Mouse (Mus musculus) kidney, embryonic 14.5 days (tissue): ENCODE data around the gene Vps26c. TPM values are rescaled to one million over a fixed set of nuclear protein-coding genes. Genes with fewer than 3 reads are reported as not detected.

ENCODE experiments used
- ATAC-seq: fragments of 200-750 bp; cut with Nextera tagmentation; 2 replicates; pipeline ENCODE4 v1.8.0; 2017; ENCODE audit warnings: moderate number of reproducible peaks, mild to moderate bottlenecking, moderate TSS enrichment, moderate library complexity; ENCODE audit not compliant: low FRiP score, low TSS enrichment
- H3K27ac ChIP-seq: fragments of 300-500 bp; sonication (generic); 2 replicates; pipeline ENCODE4 v1.5.1; 2014; ENCODE audit warnings: low read depth, mild to moderate bottlenecking, low read length, moderate library complexity, mixed read lengths
- H3K27me3 ChIP-seq: fragments of 300-500 bp; sonication (generic); 2 replicates; pipeline ENCODE4 v1.6.1; 2014; ENCODE audit warnings: mild to moderate bottlenecking, low read length; ENCODE audit not compliant: control insufficient read depth, insufficient read depth
- H3K36me3 ChIP-seq: fragments of 300-500 bp; sonication (generic); 2 replicates; pipeline ENCODE4 v1.6.1; 2014; ENCODE audit warnings: low read length, mixed read lengths; ENCODE audit not compliant: control insufficient read depth, insufficient read depth
- H3K4me1 ChIP-seq: fragments of 300-500 bp; sonication (generic); 2 replicates; pipeline ENCODE4 v1.6.1; 2014; ENCODE audit warnings: low read length, mixed read lengths; ENCODE audit not compliant: control insufficient read depth, insufficient read depth
- H3K4me2 ChIP-seq: fragments of 300-500 bp; sonication (generic); replicated peaks from 2 replicates; pipeline ENCODE4 v1.6.1; 2014; ENCODE audit warnings: low read depth, mild to moderate bottlenecking, low read length
- H3K4me3 ChIP-seq: fragments of 300-500 bp; sonication (generic); 2 replicates; pipeline ENCODE4 v1.5.1; 2014; ENCODE audit warnings: mild to moderate bottlenecking, low read length
- H3K9ac ChIP-seq: fragments of 300-500 bp; sonication (generic); 2 replicates; pipeline ENCODE4 v1.6.1; 2014; ENCODE audit warnings: low read depth, mild to moderate bottlenecking, low read length, moderate library complexity
- H3K9me3 ChIP-seq: fragments of 300-500 bp; sonication (generic); 2 replicates; pipeline ENCODE4 v1.6.1; 2016; ENCODE audit warnings: low read length; ENCODE audit not compliant: control insufficient read depth
- WGBS: fragments of 180-500 bp; shearing (Covaris S2); extraction: QIAGEN DNeasy Blood & Tissue Kit; methylation state at CpG from one replicate; pipeline ENCODE4 v1.1.7; 2014; 5-methylcytosine and 5-hydroxymethylcytosine counted together
- polyA plus RNA-seq: library from polyadenylated mRNA; unstranded; fragments of >200 nt; fragmentation: Nextera tagmentation; extraction: Ambion mirVana; gene quantifications from 2 replicates; pipeline ENCODE4 v1.2.1, GENCODE M21; 2014

The Vps26c gene
- polyA plus RNA-seq, 1 experiment from 2014 or later, result 59.2 TPM

- Histone ChIP-seq H3K4me1 (peaks cover 21% of the 10 kb centered on the region; the same call in 1 of the 2 replicates), H3K9me3 (no peaks in the 10 kb centered on the region), H3K9ac (peak within 1 kb of the TSS; percentile 100), H3K27me3 (no peaks in the 10 kb centered on the region), H3K4me2 (peak within 1 kb of the TSS; percentile 78), H3K4me3 (peak within 1 kb of the TSS; percentile 99), H3K27ac (peak within 1 kb of the TSS; percentile 100), H3K36me3 (no peaks in the 10 kb centered on the region)
- under 1% methylated on average over 84 of the region's 133 CpGs for WGBS
- ATAC-seq, result peak; percentile 97
Measured at GRCm38 (mm10) chr16:94569229-94570176, 42.9 kb upstream of the Vps26c start, which contains the start of gene Dyrk1a. Gene Dyrk1a, plus strand, starts transcription at chr16:94570010.

- Histone ChIP-seq H3K9me3 (no peaks in the 10 kb centered on the region), H3K4me2 (peak overlapping the region; percentile 33), H3K4me3 (peak overlapping the region; percentile 99), H3K9ac (peak overlapping the region; percentile 100), H3K27ac (peak overlapping the region; percentile 97), H3K27me3 (no peaks in the 10 kb centered on the region), H3K36me3 (no peaks in the 10 kb centered on the region), H3K4me1 (peaks cover 14% of the 10 kb centered on the region; the same call in 1 of the 2 replicates)
- 2% methylated on average over 48 of the region's 53 CpGs for WGBS
- peak; percentile 89 for ATAC-seq
Measured at GRCm38 (mm10) chr16:94568335-94569228, 42.0 kb upstream of the Vps26c start.

- Histone ChIP-seq H3K27ac (no peak overlapping the region), H3K4me1 (peaks cover 10% of the 10 kb centered on the region; the same call in 1 of the 2 replicates), H3K9me3 (no peaks in the 10 kb centered on the region), H3K4me3 (no peak overlapping the region), H3K4me2 (no peak overlapping the region), H3K36me3 (no peaks in the 10 kb centered on the region), H3K27me3 (no peaks in the 10 kb centered on the region), H3K9ac (no peak overlapping the region)
- 74% methylated on average over 5 of the region's 5 CpGs for WGBS
- no peak for ATAC-seq
Measured at GRCm38 (mm10) chr16:94567751-94568150, 41.1 kb upstream of the Vps26c start.

GRCm38 (mm10) chr16:94566834-94567585 lies 40.4 kb upstream of the Vps26c start:
- 84% methylated on average over 11 of the region's 11 CpGs for WGBS
- Histone ChIP-seq H3K4me1 (peaks cover 6% of the 10 kb centered on the region; the same call in 1 of the 2 replicates), H3K9ac (no peak overlapping the region), H3K36me3 (no peaks in the 10 kb centered on the region), H3K27ac (no peak overlapping the region), H3K27me3 (no peaks in the 10 kb centered on the region), H3K4me3 (no peak overlapping the region), H3K9me3 (no peaks in the 10 kb centered on the region), H3K4me2 (no peak overlapping the region)
- ATAC-seq, result no peak

- H3K4me1 ChIP-seq, result peaks cover under 1% of the 10 kb centered on the region; the same call in 1 of the 2 replicates
- WGBS, result 60% methylated on average over 8 of the region's 8 CpGs
- H3K4me2 ChIP-seq, result no peak overlapping the region
- no peaks in the 10 kb centered on the region for H3K9me3 ChIP-seq
- no peak for ATAC-seq
- no peaks in the 10 kb centered on the region for H3K36me3 ChIP-seq
- H3K9ac ChIP-seq, result no peak overlapping the region
- no peak overlapping the region for H3K27ac ChIP-seq
- H3K27me3 ChIP-seq, result no peaks in the 10 kb centered on the region
- no peak overlapping the region for H3K4me3 ChIP-seq
Measured at GRCm38 (mm10) chr16:94566124-94566523, 39.5 kb upstream of the Vps26c start.

- Histone ChIP-seq H3K9ac (no peak overlapping the region), H3K4me3 (no peak overlapping the region), H3K36me3 (no peaks in the 10 kb centered on the region), H3K4me2 (no peak overlapping the region), H3K27ac (peak overlapping the region; percentile 19; the same call in 1 of the 2 replicates), H3K4me1 (peaks cover 8% of the 10 kb centered on the region; the same call in 1 of the 2 replicates), H3K9me3 (no peaks in the 10 kb centered on the region), H3K27me3 (no peaks in the 10 kb centered on the region)
- ATAC-seq, result no peak
- 68% methylated on average over 5 of the region's 5 CpGs for WGBS
Measured at GRCm38 (mm10) chr16:94560618-94561017, 34.0 kb upstream of the Vps26c start.

GRCm38 (mm10) chr16:94559782-94560181 lies 33.2 kb upstream of the Vps26c start:
- H3K4me2 ChIP-seq, result no peak overlapping the region
- no peaks in the 10 kb centered on the region for H3K27me3 ChIP-seq
- H3K4me3 ChIP-seq, result no peak overlapping the region
- H3K36me3 ChIP-seq, result no peaks in the 10 kb centered on the region
- H3K27ac ChIP-seq, result peak overlapping the region; percentile 19; the same call in 1 of the 2 replicates
- no peak overlapping the region for H3K9ac ChIP-seq
- no peak for ATAC-seq
- peaks cover 8% of the 10 kb centered on the region; the same call in 1 of the 2 replicates for H3K4me1 ChIP-seq
- 61% methylated on average over 7 of the region's 7 CpGs for WGBS
- H3K9me3 ChIP-seq, result no peaks in the 10 kb centered on the region

- no peak overlapping the region for H3K9ac ChIP-seq
- H3K4me3 ChIP-seq, result no peak overlapping the region
- 25% methylated on average over 7 of the region's 7 CpGs for WGBS
- H3K4me2 ChIP-seq, result no peak overlapping the region
- H3K9me3 ChIP-seq, result peaks cover 4% of the 10 kb centered on the region; the same call in 1 of the 2 replicates
- ATAC-seq, result no peak
- no peaks in the 10 kb centered on the region for H3K27me3 ChIP-seq
- H3K27ac ChIP-seq, result 0 out of 2 replicates have a peak overlapping the region, but pooled peaks have one; percentile 19
- H3K4me1 ChIP-seq, result peaks cover 8% of the 10 kb centered on the region; the same call in 1 of the 2 replicates
- H3K36me3 ChIP-seq, result no peaks in the 10 kb centered on the region
Measured at GRCm38 (mm10) chr16:94559282-94559681, 32.7 kb upstream of the Vps26c start.
